Mouse (Mus musculus): ENCODE results near the gene Gbgt1. TPM values are rescaled to one million over a fixed set of nuclear protein-coding genes. Genes with fewer than 3 reads are reported as not detected.

Gbgt1 gene
- polyA plus RNA-seq, 1 experiment from 2014 or later, result 4.4 TPM

Other genes starting within 250 kb of the Gbgt1 start
- 2.1 and 2.3 TPM in 2 replicates for gene Ppp1r26, start 50.1 kb upstream of the Gbgt1 start, polyA plus RNA-seq (2015; fragmentation: Nextera tagmentation; extraction: Ambion mirVana)
- gene 1700007K13Rik, start 30.6 kb upstream of the Gbgt1 start, polyA plus RNA-seq (2015; fragmentation: Nextera tagmentation; extraction: Ambion mirVana), result 0.23 TPM in 1 of 2 replicates, not detected in the other
- 61.1 and 66.9 TPM in 2 replicates for gene Mrps2, start 28.8 kb upstream of the Gbgt1 start, polyA plus RNA-seq (2015; fragmentation: Nextera tagmentation; extraction: Ambion mirVana)
- 7.4 and 10.3 TPM in 2 replicates for gene Gm10134, start 9.2 kb downstream of the Gbgt1 start, polyA plus RNA-seq (2015; fragmentation: Nextera tagmentation; extraction: Ambion mirVana)
- 19.1 and 21.5 TPM in 2 replicates for gene Ralgds, start 16.2 kb downstream of the Gbgt1 start, polyA plus RNA-seq (2015; fragmentation: Nextera tagmentation; extraction: Ambion mirVana)
- 383 and 542 TPM in 2 replicates for gene Cel, start 66.5 kb downstream of the Gbgt1 start, polyA plus RNA-seq (2015; fragmentation: Nextera tagmentation; extraction: Ambion mirVana)
- gene Gtf3c5, start 86.9 kb downstream of the Gbgt1 start, polyA plus RNA-seq (2015; fragmentation: Nextera tagmentation; extraction: Ambion mirVana), result 27.5 and 32.2 TPM in 2 replicates
- gene Gfi1b, start 125.1 kb downstream of the Gbgt1 start, polyA plus RNA-seq (2015; fragmentation: Nextera tagmentation; extraction: Ambion mirVana), result 1.1 and 2.5 TPM in 2 replicates
- 12.6 and 13.8 TPM in 2 replicates for gene Tsc1, start 144.3 kb downstream of the Gbgt1 start, polyA plus RNA-seq (2015; fragmentation: Nextera tagmentation; extraction: Ambion mirVana)
- 0.50 and 1.1 TPM in 2 replicates for gene Spaca9, start 202.8 kb downstream of the Gbgt1 start, polyA plus RNA-seq (2015; fragmentation: Nextera tagmentation; extraction: Ambion mirVana)
- 0.22 and 0.35 TPM in 2 replicates for gene Ak8, start 203.3 kb downstream of the Gbgt1 start, polyA plus RNA-seq (2015; fragmentation: Nextera tagmentation; extraction: Ambion mirVana)

Measured in intestine, embryonic 16.5 days (tissue).